ENCODE assay signal across 22 mouse cellular contexts in the genomic region with DNA sequence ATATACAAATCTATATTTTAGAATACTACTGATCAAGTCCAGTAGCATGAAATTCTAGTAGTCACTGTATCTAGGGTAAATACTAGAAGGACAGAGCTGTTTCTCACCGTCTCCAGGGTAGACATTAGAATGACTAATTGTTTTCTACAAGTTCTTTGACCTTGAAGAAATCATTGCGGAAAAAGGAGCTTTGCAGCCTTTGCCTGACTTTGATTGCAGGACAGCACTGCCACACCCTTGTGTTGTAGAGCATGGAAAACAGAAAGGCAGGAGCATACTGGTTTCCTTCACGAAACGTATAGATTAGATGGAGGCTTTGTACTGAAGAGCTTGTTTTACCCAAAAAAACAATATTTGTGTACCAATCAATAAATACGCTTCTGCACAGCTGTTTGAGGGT. TPM values are rescaled to one million over a fixed set of nuclear protein-coding genes. Genes with fewer than 3 reads are reported as not detected.
DNase-seq lines count a peak whose midpoint lies in the region; ATAC-seq and TF ChIP-seq lines count a peak whose summit lies in the region.
"Had no signal": no experiment of that assay in that cellular context is flagged by ENCODE, and none has a peak within 500 bp of the region (broad histone marks: within the 10 kb centered on the region; RNA-seq: fewer than 3 reads in every experiment).

No protein-coding gene starts in this region.

- H3K27me3 ChIP-seq in lung, embryonic 16.5 days (ENCODE audit: control insufficient read depth, insufficient read depth, low read depth, low read length): no peaks in the 10 kb centered on the region
- no peaks in the 10 kb centered on the region for H3K27me3 ChIP-seq in intestine, embryonic 15.5 days (replicated peaks)
- H3K27me3 ChIP-seq in stomach, postnatal 0 days (ENCODE audit: control insufficient read depth, insufficient read depth, low read length): no peaks in the 10 kb centered on the region
- H3K27me3 ChIP-seq in neural tube, embryonic 15.5 days (replicated peaks): no peaks in the 10 kb centered on the region
- H3K27me3 ChIP-seq: embryonic facial prominence, embryonic 15.5 days; heart, embryonic 15.5 days; hindbrain, embryonic 13.5 days; Patski had no signal

- no peak overlapping the region for H3K4me2 ChIP-seq in lung, embryonic 16.5 days (ENCODE audit: low read depth, low read length)
- H3K4me2 ChIP-seq in intestine, embryonic 15.5 days (replicated peaks): no peak overlapping the region
- H3K4me2 ChIP-seq in stomach, postnatal 0 days (replicated peaks; ENCODE audit: low read depth): no peak overlapping the region
- H3K4me2 ChIP-seq in neural tube, embryonic 15.5 days: no peak overlapping the region
- H3K4me2 ChIP-seq: embryonic facial prominence, embryonic 15.5 days; heart, embryonic 11.5 days; heart, embryonic 15.5 days; hindbrain, embryonic 13.5 days had no signal

- in situ Hi-C loops in ES-E14 (cut with MboI; ENCODE audit: low sequenced_read_pairs in 2 of 2, unreplicated experiment in 2 of 2): no loop called here

- H3K4me1 ChIP-seq in lung, embryonic 16.5 days (replicated peaks; ENCODE audit: control insufficient read depth, insufficient read depth, low read length): no peaks in the 10 kb centered on the region; the same call in 1 of the 2 replicates
- H3K4me1 ChIP-seq in ES-E14 (ENCODE audit: control insufficient read depth in 2 of 2, insufficient read depth in 2 of 2, low read length in 2 of 2, poor library complexity in 1 of 2): peaks cover 0 to 4% of the 10 kb centered on the region in 2 experiments; a peak in 2 of 4 replicates
- no peaks in the 10 kb centered on the region for H3K4me1 ChIP-seq in intestine, embryonic 15.5 days (replicated peaks)
- no peaks in the 10 kb centered on the region for H3K4me1 ChIP-seq in stomach, postnatal 0 days (replicated peaks; ENCODE audit: control insufficient read depth, insufficient read depth)
- no peaks in the 10 kb centered on the region for H3K4me1 ChIP-seq in neural tube, embryonic 15.5 days
- H3K4me1 ChIP-seq: embryonic facial prominence, embryonic 15.5 days; forebrain, embryonic 10.5 days; heart, embryonic 15.5 days had no signal

- no peak overlapping the region for H3K4me3 ChIP-seq in lung, embryonic 16.5 days (ENCODE audit: low read length)
- H3K4me3 ChIP-seq in ES-E14 (ENCODE audit: insufficient read depth in 1 of 2, low read depth in 1 of 2, low read length in 2 of 2, poor library complexity in 1 of 2, severe bottlenecking in 1 of 2): no peak overlapping the region
- H3K4me3 ChIP-seq in intestine, embryonic 15.5 days (replicated peaks): no peak overlapping the region
- no peak overlapping the region for H3K4me3 ChIP-seq in stomach, postnatal 0 days (ENCODE audit: low read depth, low read length)
- no peak overlapping the region for H3K4me3 ChIP-seq in neural tube, embryonic 15.5 days (replicated peaks)
- H3K4me3 ChIP-seq: embryonic facial prominence, embryonic 15.5 days; erythroblast, embryonic 14.5 days; forebrain, embryonic 10.5 days; heart, adult 2 months; heart, embryonic 15.5 days; hindbrain, embryonic 13.5 days had no signal

- TF ChIP-seq EP300 in stomach, postnatal 0 days (optimal IDR thresholded peaks at IDR 0.05): no peak

- DNase-seq in lung, adult 18-20 months: no peak
- DNase-seq in ES-E14 (ENCODE audit: low read depth, low spot score): peak; percentile 9
- no peak for DNase-seq in stomach, postnatal 0 days (ENCODE audit: low spot score)
- DNase-seq in embryo, embryonic 9.5 days (ENCODE audit: extremely low spot score): no peak
- DNase-seq: adrenal gland, adult 8-10 months; adrenal gland, postnatal 36 days; cerebellum, adult 2 months; cerebellum, postnatal 10 days; gastrocnemius, postnatal 14 days; heart, adult 2 months; heart, postnatal 14 days had no signal

- no peaks in the 10 kb centered on the region for H3K9me3 ChIP-seq in lung, embryonic 16.5 days (ENCODE audit: control insufficient read depth, low read length)
- no peaks in the 10 kb centered on the region for H3K9me3 ChIP-seq in ES-E14 (ENCODE audit: control insufficient read depth, insufficient read depth, low read depth, low read length)
- no peaks in the 10 kb centered on the region for H3K9me3 ChIP-seq in intestine, embryonic 15.5 days
- H3K9me3 ChIP-seq in stomach, postnatal 0 days (ENCODE audit: control insufficient read depth, low read length): no peaks in the 10 kb centered on the region
- 0 out of 2 replicates have a peak, but pooled peaks cover 4% of the 10 kb centered on the region for H3K9me3 ChIP-seq in neural tube, embryonic 15.5 days (replicated peaks)
- H3K9me3 ChIP-seq: embryonic facial prominence, embryonic 15.5 days; heart, embryonic 15.5 days; hindbrain, embryonic 13.5 days had no signal

- no peak for TF ChIP-seq CTCF in stomach, postnatal 0 days (IDR thresholded peaks at IDR 0.05; ENCODE audit: low read depth)

- H3K9ac ChIP-seq in lung, embryonic 16.5 days (ENCODE audit: low read length): no peak overlapping the region
- no peak overlapping the region for H3K9ac ChIP-seq in ES-E14 (ENCODE audit: insufficient read depth, low read depth, low read length, poor library complexity, severe bottlenecking)
- no peak overlapping the region for H3K9ac ChIP-seq in intestine, embryonic 15.5 days
- H3K9ac ChIP-seq in stomach, postnatal 0 days (ENCODE audit: low read length): no peak overlapping the region
- no peak overlapping the region for H3K9ac ChIP-seq in neural tube, embryonic 15.5 days (replicated peaks)
- H3K9ac ChIP-seq: embryonic facial prominence, embryonic 15.5 days; heart, embryonic 15.5 days; hindbrain, embryonic 13.5 days had no signal

- ATAC-seq in lung, embryonic 16.5 days (ENCODE audit: low read depth): no peak
- peak; percentile 45; the same call in 1 of the 2 replicates for ATAC-seq in intestine, embryonic 15.5 days
- peak; percentile 88 for ATAC-seq in stomach, postnatal 0 days (ENCODE audit: low FRiP score, low TSS enrichment)
- ATAC-seq in neural tube, embryonic 15.5 days (ENCODE audit: low FRiP score): no peak
- ATAC-seq: forebrain, embryonic 16.5 days had no signal

- 0 out of 2 replicates have a peak overlapping the region, but pooled peaks have one; percentile 22 for H3K27ac ChIP-seq in lung, embryonic 16.5 days (ENCODE audit: low read length)
- no peak overlapping the region for H3K27ac ChIP-seq in ES-E14 (ENCODE audit: insufficient read depth, low read depth, low read length, poor library complexity, severe bottlenecking)
- no peak overlapping the region for H3K27ac ChIP-seq in intestine, embryonic 15.5 days
- H3K27ac ChIP-seq in stomach, postnatal 0 days (replicated peaks): no peak overlapping the region
- no peak overlapping the region for H3K27ac ChIP-seq in neural tube, embryonic 15.5 days (replicated peaks)
- H3K27ac ChIP-seq: embryonic facial prominence, embryonic 15.5 days; forebrain, embryonic 10.5 days; heart, adult 2 months; heart, embryonic 15.5 days; hindbrain, embryonic 13.5 days had no signal

- WGBS in lung, embryonic 16.5 days: 62% methylated on average over 5 of the region's 5 CpGs
- 74% methylated on average over 5 of the region's 5 CpGs for whole genome bisulfite sequencing in intestine, embryonic 15.5 days
- 58% methylated on average over 5 of the region's 5 CpGs for WGBS in stomach, postnatal 0 days
- 90% methylated on average over 5 of the region's 5 CpGs for WGBS in neural tube, embryonic 15.5 days

- no peaks in the 10 kb centered on the region for H3K36me3 ChIP-seq in lung, embryonic 16.5 days (ENCODE audit: control insufficient read depth, insufficient read depth, low read length)
- peaks cover 4% of the 10 kb centered on the region; the same call in 1 of the 2 replicates for H3K36me3 ChIP-seq in ES-E14 (ENCODE audit: control insufficient read depth, insufficient read depth, low read length, poor library complexity, severe bottlenecking)
- no peaks in the 10 kb centered on the region for H3K36me3 ChIP-seq in intestine, embryonic 15.5 days
- H3K36me3 ChIP-seq in stomach, postnatal 0 days (ENCODE audit: control insufficient read depth, insufficient read depth, low read length): no peaks in the 10 kb centered on the region
- no peaks in the 10 kb centered on the region for H3K36me3 ChIP-seq in neural tube, embryonic 15.5 days
- H3K36me3 ChIP-seq: embryonic facial prominence, embryonic 15.5 days; heart, embryonic 15.5 days; hindbrain, embryonic 13.5 days had no signal

TF ChIP-seq in ES-E14, 5 proteins besides CTCF, POLR2A, EP300 and RAD21:
- TF ChIP-seq CHD2 (IDR thresholded peaks at IDR 0.05; ENCODE audit: low read depth, low read length) (no peak), MAFK (IDR thresholded peaks at IDR 0.05; ENCODE audit: insufficient read depth, low read depth, low read length) (0 out of 2 replicates have a peak, but pooled peaks have one; percentile 3), ZC3H11A (IDR thresholded peaks at IDR 0.05; ENCODE audit: borderline replicate concordance, low read depth, low read length) (no peak)

RNA-seq across cellular contexts. Expression of gene Diaph3, which starts 52.6 kb away (rescaled TPM):
- polyA plus RNA-seq in lung, embryonic 16.5 days (2015; fragmentation: Nextera tagmentation; extraction: Ambion mirVana): 16.6 and 17.6 TPM in 2 replicates
- 13.1 and 20.1 TPM in 2 replicates for total RNA-seq in ES-E14 (2012; rRNA removed)
- polyA plus RNA-seq in intestine, embryonic 15.5 days (2015; fragmentation: Nextera tagmentation; extraction: Ambion mirVana): 9.0 and 10.2 TPM in 2 replicates
- 2.3 and 3.5 TPM in 2 replicates for polyA plus RNA-seq in stomach, postnatal 0 days (2015; fragmentation: Nextera tagmentation; extraction: Ambion mirVana)
- polyA plus RNA-seq in neural tube, embryonic 15.5 days (2015; fragmentation: Nextera tagmentation; extraction: Ambion mirVana): 3.0 and 4.9 TPM in 2 replicates

Comparison
In these comparisons a context has a peak if more than half of its experiments do, and no peak if none do; other contexts are left out.
1. ATAC-seq: peak in intestine, embryonic 15.5 days (single experiment) and stomach, postnatal 0 days (single experiment); none in lung, embryonic 16.5 days (single experiment) and neural tube, embryonic 15.5 days (single experiment).